Mouse (Mus musculus): ENCODE measurements at regions not wholly inside any gene's neighbourhood (a gene's known extent, or its start where the extent isn't known, plus 50 kb on each side); places are given as distances from the start of the nearest gene placed in this dataset.

DNA sequence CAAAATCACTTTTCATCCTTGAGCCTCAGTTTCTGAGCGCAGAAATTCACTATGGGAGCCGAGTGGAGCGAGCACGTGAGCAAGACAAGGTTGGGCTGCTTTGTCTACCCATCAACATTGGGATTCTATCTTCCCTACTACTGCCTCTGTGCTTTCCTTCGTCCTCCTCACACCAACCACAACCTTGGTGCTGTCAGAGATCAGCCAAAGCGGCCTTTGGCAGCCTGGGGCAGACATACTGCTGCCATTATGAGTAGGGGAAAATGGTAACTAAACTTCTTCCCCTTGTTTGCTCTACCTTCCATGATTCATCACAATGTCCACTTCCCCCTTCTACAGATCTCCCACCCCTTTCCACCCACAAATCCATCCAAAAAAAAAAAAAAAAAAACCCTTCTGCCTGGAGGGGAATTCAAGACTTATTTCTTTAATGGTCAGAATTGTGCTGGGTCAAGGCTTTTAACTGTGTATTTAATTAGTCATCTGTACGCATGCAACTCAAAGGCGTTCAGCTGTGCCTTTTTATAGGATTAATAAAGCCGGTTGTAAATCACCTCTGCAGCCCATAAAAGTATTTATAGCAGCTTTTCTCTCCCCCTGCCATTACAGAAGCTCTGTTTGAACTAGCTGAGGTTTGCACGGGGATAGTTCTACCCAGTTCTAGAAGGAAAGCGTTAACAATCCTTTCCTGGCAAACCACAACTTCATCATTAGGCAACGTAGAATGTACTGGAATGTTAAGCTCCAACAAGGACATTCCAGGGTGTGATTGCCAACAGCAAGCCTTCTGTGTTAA lies 340.4 kb downstream of the Pik3r1 start:
- TF ChIP-seq CTCF (IDR thresholded peaks at IDR 0.05; ENCODE audit: control insufficient read depth, insufficient read depth, low read length), result no peak
- no peak for TF ChIP-seq POLR2A (IDR thresholded peaks at IDR 0.05; ENCODE audit: borderline replicate concordance, control insufficient read depth, low read depth, low read length)
